Mouse (Mus musculus): ENCODE measurements around the gene Spic.

The Spic gene

GRCm38 (mm10) chr10:88645448-88645847 lies 39.4 kb downstream of the Spic start:
- no peak for DNase-seq (ENCODE audit: low spot score in 2 of 2)

- DNase-seq (ENCODE audit: low spot score in 2 of 2), result no peak
These were observed 53.4 kb downstream of the Spic start for GRCm38 (mm10) chr10:88631330-88631953.

GRCm38 (mm10) chr10:88630663-88631329 lies 54.0 kb downstream of the Spic start:
- DNase-seq (ENCODE audit: low spot score in 2 of 2), result no peak

GRCm38 (mm10) chr10:88627052-88627451 lies 57.8 kb downstream of the Spic start:
- DNase-seq (ENCODE audit: low spot score in 2 of 2), result no peak

GRCm38 (mm10) chr10:88626176-88626575 lies 58.6 kb downstream of the Spic start:
- no peak for DNase-seq (ENCODE audit: low spot score in 2 of 2)
